Mouse (Mus musculus) limb, embryonic 12.5 days (tissue): Measurements from ENCODE around the gene Cul1. TPM values are rescaled to one million over a fixed set of nuclear protein-coding genes. Genes with fewer than 3 reads are reported as not detected.

Experiments used
- ATAC-seq: fragments of 200-750 bp; cut with Nextera tagmentation; 2 replicates; pipeline ENCODE4 v1.8.0; 2017; ENCODE audit warnings: low read depth, moderate TSS enrichment; ENCODE audit not compliant: insufficient number of reproducible peaks, insufficient read depth, low FRiP score, low TSS enrichment
- H3K27ac ChIP-seq: fragments of 300-500 bp; sonication (generic); 2 replicates; pipeline ENCODE4 v1.5.1; 2016; ENCODE audit warnings: mild to moderate bottlenecking, moderate library complexity
- H3K27me3 ChIP-seq: fragments of 300-500 bp; sonication (generic); 2 replicates; pipeline ENCODE4 v1.6.1; 2016; ENCODE audit warnings: mild to moderate bottlenecking, moderate library complexity
- H3K36me3 ChIP-seq: fragments of 300-500 bp; sonication (generic); 2 replicates; pipeline ENCODE4 v1.6.1; 2016; ENCODE audit warnings: mild to moderate bottlenecking, moderate library complexity
- H3K4me1 ChIP-seq: fragments of 300-500 bp; sonication (generic); replicated peaks from 2 replicates; pipeline ENCODE4 v1.6.1; 2016
- H3K4me2 ChIP-seq: fragments of 300-500 bp; sonication (generic); 2 replicates; pipeline ENCODE4 v1.6.1; 2016; ENCODE audit warnings: mild to moderate bottlenecking, moderate library complexity
- H3K4me3 ChIP-seq: fragments of 300-500 bp; sonication (generic); replicated peaks from 2 replicates; pipeline ENCODE4 v1.5.1; 2016; ENCODE audit warnings: mild to moderate bottlenecking
- H3K9ac ChIP-seq: fragments of 300-500 bp; sonication (generic); replicated peaks from 2 replicates; pipeline ENCODE4 v1.6.1; 2016; ENCODE audit warnings: mild to moderate bottlenecking, moderate library complexity
- H3K9me3 ChIP-seq: fragments of 300-500 bp; sonication (generic); 2 replicates; pipeline ENCODE4 v1.6.1; 2016; ENCODE audit warnings: mild to moderate bottlenecking, moderate library complexity
- WGBS: fragments of 180-500 bp; shearing (Covaris S2); methylation state at CpG from one replicate; pipeline ENCODE4 v1.1.7; 2016; 5-methylcytosine and 5-hydroxymethylcytosine counted together
- polyA plus RNA-seq: library from polyadenylated mRNA; unstranded; fragments of >200 nt; fragmentation: Nextera tagmentation; extraction: Ambion mirVana; gene quantifications from 2 replicates; pipeline ENCODE4 v1.2.1, GENCODE M21; 2016

The Cul1 gene
- polyA plus RNA-seq, 1 experiment from 2014 or later = 163 TPM

GRCm38 (mm10) chr6:47560407-47560806 is 107.2 kb downstream of the Cul1 start:
- no peaks in the 10 kb centered on the region for H3K9me3 ChIP-seq
- no peak overlapping the region for H3K9ac ChIP-seq
- ATAC-seq = no peak
- H3K4me1 ChIP-seq = no peaks in the 10 kb centered on the region
- H3K36me3 ChIP-seq = peaks cover 86% of the 10 kb centered on the region
- H3K27me3 ChIP-seq = no peaks in the 10 kb centered on the region
- no peak overlapping the region for H3K4me2 ChIP-seq
- no peak overlapping the region for H3K27ac ChIP-seq
- no peak overlapping the region for H3K4me3 ChIP-seq

DNA sequence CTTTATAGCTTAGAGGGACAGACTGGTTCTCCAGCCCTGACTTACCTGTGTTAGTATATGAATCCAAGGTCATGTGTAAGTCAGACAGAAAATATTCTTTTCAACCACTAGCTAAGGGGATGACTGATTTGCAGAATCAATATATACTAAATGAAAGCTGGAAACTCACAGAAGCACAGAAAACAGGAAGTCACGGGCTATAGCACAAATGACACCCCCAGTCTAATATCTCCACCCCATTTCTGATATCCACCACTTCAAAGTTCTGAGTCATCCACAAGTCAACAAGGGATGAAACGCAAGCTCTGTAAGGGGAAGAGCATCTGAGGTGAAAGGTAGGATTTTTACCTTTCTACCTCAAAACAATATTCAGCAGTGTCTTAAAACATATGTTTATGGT is 107.6 kb downstream of the Cul1 start:
- no peak for ATAC-seq
- 93% methylated on average over 2 of the region's 2 CpGs for whole genome bisulfite sequencing
- H3K4me1 ChIP-seq = no peaks in the 10 kb centered on the region
- no peak overlapping the region for H3K4me3 ChIP-seq
- H3K9ac ChIP-seq = no peak overlapping the region
- H3K9me3 ChIP-seq = no peaks in the 10 kb centered on the region
- H3K27me3 ChIP-seq = no peaks in the 10 kb centered on the region
- peaks cover 86% of the 10 kb centered on the region for H3K36me3 ChIP-seq
- no peak overlapping the region for H3K27ac ChIP-seq
- no peak overlapping the region for H3K4me2 ChIP-seq

DNA sequence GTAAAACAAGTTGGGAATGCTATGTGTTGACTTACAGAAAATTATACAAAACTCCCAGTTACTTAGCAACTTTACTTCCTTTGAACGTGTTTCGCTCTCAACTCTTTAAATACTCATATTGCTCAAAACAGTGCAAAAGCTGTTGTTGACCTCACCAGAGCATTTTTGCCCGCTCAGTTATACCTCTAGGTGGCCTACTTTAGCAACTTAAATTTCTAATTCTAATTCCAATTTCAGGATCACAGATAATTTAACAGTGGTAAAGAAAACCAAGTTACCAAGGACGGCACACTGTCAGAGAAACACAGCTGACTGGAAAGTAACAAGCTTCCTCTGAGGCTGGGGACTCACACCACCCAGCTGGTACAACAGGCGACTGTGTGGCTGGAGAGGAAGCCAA is 108.2 kb downstream of the Cul1 start:
- peaks cover 86% of the 10 kb centered on the region for H3K36me3 ChIP-seq

DNA sequence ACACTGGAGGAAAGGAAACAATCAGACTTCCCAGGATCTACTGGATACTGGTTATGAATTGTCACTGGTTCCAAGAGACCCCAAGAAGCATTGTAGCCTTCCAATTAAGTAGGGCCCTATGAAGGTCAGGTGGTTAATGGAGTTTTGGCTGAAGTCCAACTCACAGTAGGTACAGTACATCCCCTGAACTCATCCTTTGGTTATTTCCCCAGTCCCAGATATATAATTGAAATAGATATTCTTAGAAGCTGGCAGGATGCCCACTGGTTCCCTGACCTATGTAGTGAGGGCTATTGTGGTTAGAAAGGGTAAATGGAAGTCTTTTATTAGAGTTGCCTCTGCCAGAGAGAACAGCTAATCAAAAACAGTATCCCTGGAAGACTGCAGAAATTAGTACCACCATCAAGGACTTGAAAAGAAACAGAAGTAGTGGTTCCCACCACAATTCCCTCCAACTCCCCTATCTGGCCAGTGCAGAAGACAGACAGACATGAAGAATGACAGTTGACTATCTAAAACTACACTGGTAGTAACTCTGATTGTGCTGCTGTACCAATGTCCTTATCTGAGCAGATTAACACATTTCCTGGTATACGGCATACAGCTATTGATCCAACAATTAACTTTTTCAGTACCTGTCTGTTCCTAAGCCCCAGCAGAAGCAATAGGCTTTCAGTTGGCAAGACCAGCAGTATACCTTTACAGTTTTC is 112.3 kb downstream of the Cul1 start:
- no peak overlapping the region for H3K4me2 ChIP-seq
- ATAC-seq = no peak
- peaks cover 86% of the 10 kb centered on the region for H3K36me3 ChIP-seq
- H3K4me1 ChIP-seq = no peaks in the 10 kb centered on the region
- H3K27me3 ChIP-seq = no peaks in the 10 kb centered on the region
- no peak overlapping the region for H3K27ac ChIP-seq
- H3K9me3 ChIP-seq = no peaks in the 10 kb centered on the region
- no peak overlapping the region for H3K4me3 ChIP-seq
- WGBS = 92% methylated on average over 1 of the region's 1 CpGs
- no peak overlapping the region for H3K9ac ChIP-seq

More for the DNA sequence above, 108.2 kb downstream of the Cul1 start:
- Histone ChIP-seq H3K4me2 (no peak overlapping the region), H3K27me3 (no peaks in the 10 kb centered on the region), H3K27ac (no peak overlapping the region), H3K9ac (no peak overlapping the region), H3K9me3 (no peaks in the 10 kb centered on the region), H3K4me3 (no peak overlapping the region), H3K4me1 (no peaks in the 10 kb centered on the region)
- no peak for ATAC-seq
- 92% methylated on average over 5 of the region's 5 CpGs for WGBS

DNA sequence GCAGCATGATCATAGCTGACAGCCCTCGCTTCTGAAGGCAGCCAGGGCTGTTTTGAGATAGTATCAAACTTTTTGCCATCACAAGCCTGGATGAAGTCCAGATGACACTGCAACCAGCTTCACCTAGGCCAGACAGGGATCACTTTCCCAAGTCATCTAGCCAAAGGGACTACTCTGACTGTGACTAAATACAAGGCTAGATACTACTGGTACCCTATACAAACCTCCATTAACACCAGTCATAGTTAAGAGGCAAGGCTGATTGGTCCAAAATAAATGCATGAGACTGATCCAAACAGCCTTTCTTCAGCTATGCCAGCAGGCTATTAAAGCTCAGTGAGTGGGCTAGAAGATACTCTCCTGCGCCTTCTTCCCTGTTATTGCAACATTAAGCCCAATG is 119.7 kb downstream of the Cul1 start:
- H3K9me3 ChIP-seq = no peaks in the 10 kb centered on the region
- H3K4me2 ChIP-seq = no peak overlapping the region
- peaks cover 60% of the 10 kb centered on the region for H3K36me3 ChIP-seq
- H3K27ac ChIP-seq = no peak overlapping the region
- H3K4me1 ChIP-seq = no peaks in the 10 kb centered on the region
- WGBS = 92% methylated on average over 2 of the region's 2 CpGs
- ATAC-seq = no peak
- no peak overlapping the region for H3K4me3 ChIP-seq
- H3K27me3 ChIP-seq = no peaks in the 10 kb centered on the region
- no peak overlapping the region for H3K9ac ChIP-seq

Other genes with a start within 250 kb of the Cul1 start
- 178 and 184 TPM in 2 replicates for gene Ezh2, start 141.9 kb downstream of the Cul1 start, polyA plus RNA-seq